Mouse (Mus musculus): Measurements from ENCODE around the gene Rpf1. TPM values are rescaled to one million over a fixed set of nuclear protein-coding genes. Genes with fewer than 3 reads are reported as not detected.

The Rpf1 gene
- polyA plus RNA-seq, 1 experiment from 2014 or later = 62.5 TPM

GRCm38 (mm10) chr3:146498989-146499388 is 22.2 kb downstream of the Rpf1 start:
- Histone ChIP-seq H3K9me3 (no peaks in the 10 kb centered on the region), H3K4me3 (peak overlapping the region; percentile 68), H3K4me1 (peaks cover 17% of the 10 kb centered on the region), H3K4me2 (replicated peaks) (peak overlapping the region; percentile 70), H3K9ac (peak overlapping the region; percentile 85), H3K27me3 (replicated peaks) (no peaks in the 10 kb centered on the region), H3K27ac (0 out of 2 replicates have a peak overlapping the region, but pooled peaks have one; percentile 3), H3K36me3 (peaks cover 13% of the 10 kb centered on the region)
- ATAC-seq (ENCODE audit: low FRiP score, low read depth) = no peak
- 4% methylated on average over 13 of the region's 13 CpGs for WGBS

- Histone ChIP-seq H3K4me2 (replicated peaks) (no peak overlapping the region), H3K27ac (no peak overlapping the region), H3K27me3 (replicated peaks) (no peaks in the 10 kb centered on the region), H3K36me3 (no peaks in the 10 kb centered on the region), H3K4me3 (no peak overlapping the region), H3K9ac (no peak overlapping the region), H3K9me3 (no peaks in the 10 kb centered on the region), H3K4me1 (no peaks in the 10 kb centered on the region)
- ATAC-seq (ENCODE audit: low FRiP score, low read depth) = no peak
- WGBS = 70% methylated on average over 8 of the region's 8 CpGs
Observed at GRCm38 (mm10) chr3:146494941-146495340, 26.3 kb downstream of the Rpf1 start.

GRCm38 (mm10) chr3:146486464-146486863 is 34.8 kb downstream of the Rpf1 start:
- no peaks in the 10 kb centered on the region for H3K27me3 ChIP-seq (replicated peaks)
- no peak overlapping the region for H3K4me3 ChIP-seq
- no peak for ATAC-seq (ENCODE audit: low FRiP score, low read depth)
- no peak overlapping the region for H3K27ac ChIP-seq
- H3K4me1 ChIP-seq = no peaks in the 10 kb centered on the region
- H3K4me2 ChIP-seq (replicated peaks) = no peak overlapping the region
- no peaks in the 10 kb centered on the region for H3K36me3 ChIP-seq
- no peak overlapping the region for H3K9ac ChIP-seq
- WGBS = 89% methylated on average over 4 of the region's 4 CpGs
- H3K9me3 ChIP-seq = no peaks in the 10 kb centered on the region

GRCm38 (mm10) chr3:146482044-146482443 is 39.2 kb downstream of the Rpf1 start:
- H3K27ac ChIP-seq = no peak overlapping the region
- H3K4me3 ChIP-seq = no peak overlapping the region
- H3K4me2 ChIP-seq (replicated peaks) = no peak overlapping the region
- no peaks in the 10 kb centered on the region for H3K36me3 ChIP-seq
- H3K4me1 ChIP-seq = no peaks in the 10 kb centered on the region
- H3K9me3 ChIP-seq = no peaks in the 10 kb centered on the region
- 83% methylated on average over 2 of the region's 2 CpGs for WGBS
- no peaks in the 10 kb centered on the region for H3K27me3 ChIP-seq (replicated peaks)
- no peak overlapping the region for H3K9ac ChIP-seq
- ATAC-seq (ENCODE audit: low FRiP score, low read depth) = no peak

- Histone ChIP-seq H3K36me3 (no peaks in the 10 kb centered on the region), H3K4me2 (replicated peaks) (no peak overlapping the region), H3K9ac (no peak overlapping the region), H3K4me1 (no peaks in the 10 kb centered on the region), H3K4me3 (no peak overlapping the region), H3K9me3 (no peaks in the 10 kb centered on the region), H3K27me3 (replicated peaks) (no peaks in the 10 kb centered on the region), H3K27ac (no peak overlapping the region)
- ATAC-seq (ENCODE audit: low FRiP score, low read depth) = no peak
- WGBS = 89% methylated on average over 3 of the region's 3 CpGs
Observed at GRCm38 (mm10) chr3:146474428-146474827, 46.8 kb downstream of the Rpf1 start.

- Histone ChIP-seq H3K27me3 (replicated peaks) (no peaks in the 10 kb centered on the region), H3K4me2 (replicated peaks) (no peak overlapping the region), H3K36me3 (no peaks in the 10 kb centered on the region), H3K9ac (no peak overlapping the region), H3K4me3 (no peak overlapping the region), H3K9me3 (no peaks in the 10 kb centered on the region), H3K4me1 (no peaks in the 10 kb centered on the region), H3K27ac (no peak overlapping the region)
- no peak for ATAC-seq (ENCODE audit: low FRiP score, low read depth)
Observed at GRCm38 (mm10) chr3:146473741-146474140, 47.5 kb downstream of the Rpf1 start.

GRCm38 (mm10) chr3:146472657-146473056 is 48.6 kb downstream of the Rpf1 start:
- Histone ChIP-seq H3K9ac (no peak overlapping the region), H3K4me2 (replicated peaks) (no peak overlapping the region), H3K4me1 (no peaks in the 10 kb centered on the region), H3K9me3 (no peaks in the 10 kb centered on the region), H3K4me3 (no peak overlapping the region), H3K36me3 (no peaks in the 10 kb centered on the region), H3K27ac (no peak overlapping the region), H3K27me3 (replicated peaks) (no peaks in the 10 kb centered on the region)
- WGBS = 66% methylated on average over 4 of the region's 4 CpGs
- no peak for ATAC-seq (ENCODE audit: low FRiP score, low read depth)

GRCm38 (mm10) chr3:146469226-146469625 is 52.0 kb downstream of the Rpf1 start:
- Histone ChIP-seq H3K4me1 (no peaks in the 10 kb centered on the region), H3K27ac (no peak overlapping the region), H3K9ac (no peak overlapping the region), H3K36me3 (no peaks in the 10 kb centered on the region), H3K4me3 (no peak overlapping the region), H3K4me2 (replicated peaks) (no peak overlapping the region), H3K27me3 (replicated peaks) (no peaks in the 10 kb centered on the region), H3K9me3 (no peaks in the 10 kb centered on the region)
- 88% methylated on average over 2 of the region's 2 CpGs for WGBS
- ATAC-seq (ENCODE audit: low FRiP score, low read depth) = no peak

- no peaks in the 10 kb centered on the region for H3K27me3 ChIP-seq (replicated peaks)
- no peak overlapping the region for H3K4me2 ChIP-seq (replicated peaks)
- H3K4me3 ChIP-seq = no peak overlapping the region
- H3K27ac ChIP-seq = no peak overlapping the region
- H3K36me3 ChIP-seq = no peaks in the 10 kb centered on the region
- H3K9me3 ChIP-seq = no peaks in the 10 kb centered on the region
- no peak for ATAC-seq (ENCODE audit: low FRiP score, low read depth)
- H3K4me1 ChIP-seq = no peaks in the 10 kb centered on the region
- H3K9ac ChIP-seq = no peak overlapping the region
- WGBS = 63% methylated on average over 2 of the region's 2 CpGs
Observed at GRCm38 (mm10) chr3:146462939-146463338, 58.3 kb downstream of the Rpf1 start.

Other genes with a start within 250 kb of the Rpf1 start
- gene Ssx2ip, start 116.8 kb downstream of the Rpf1 start, polyA plus RNA-seq (2016; fragmentation: Nextera tagmentation; extraction: Ambion mirVana) = 19.0 and 21.6 TPM in 2 replicates
- gene Ctbs, start 71.6 kb downstream of the Rpf1 start, polyA plus RNA-seq (2016; fragmentation: Nextera tagmentation; extraction: Ambion mirVana) = 5.2 and 5.6 TPM in 2 replicates
- 7.6 and 8.0 TPM in 2 replicates for gene Spata1, start 21.7 kb downstream of the Rpf1 start, polyA plus RNA-seq (2016; fragmentation: Nextera tagmentation; extraction: Ambion mirVana)
- gene Gng5, start 21.6 kb downstream of the Rpf1 start, polyA plus RNA-seq (2016; fragmentation: Nextera tagmentation; extraction: Ambion mirVana) = 756 and 823 TPM in 2 replicates
- not detected in 2 replicates for gene Uox, start 49.0 kb upstream of the Rpf1 start, polyA plus RNA-seq (2016; fragmentation: Nextera tagmentation; extraction: Ambion mirVana)
- not detected in 2 replicates for gene Dnase2b, start 94.2 kb upstream of the Rpf1 start, polyA plus RNA-seq (2016; fragmentation: Nextera tagmentation; extraction: Ambion mirVana)
- not detected in 2 replicates for gene 4930503B20Rik, start 129.9 kb upstream of the Rpf1 start, polyA plus RNA-seq (2016; fragmentation: Nextera tagmentation; extraction: Ambion mirVana)
- gene Samd13, start 164.2 kb upstream of the Rpf1 start, polyA plus RNA-seq (2016; fragmentation: Nextera tagmentation; extraction: Ambion mirVana) = 0.52 and 0.71 TPM in 2 replicates

Data from neural tube, embryonic 12.5 days (tissue).